Mouse (Mus musculus): Measurements from ENCODE around the gene Gclc. TPM values are rescaled to one million over a fixed set of nuclear protein-coding genes. Genes with fewer than 3 reads are reported as not detected.

The Gclc gene
- total and polyA plus RNA-seq, 3 experiments = 18.5 to 47.9 (median 46.2) TPM

- no peaks in the 10 kb centered on the region for H3K4me1 ChIP-seq (ENCODE audit: insufficient read depth, low read depth, low read length)
- TF ChIP-seq POLR2AphosphoS5 (IDR thresholded peaks at IDR 0.05; ENCODE audit: insufficient replicate concordance, low read depth, low read length) (no peak), GATA1 (IDR thresholded peaks at IDR 0.05; ENCODE audit: borderline replicate concordance, low read length) (no peak), CTCF (IDR thresholded peaks at IDR 0.05; ENCODE audit: low read depth, low read length) (no peak), GATA2 (IDR thresholded peaks at IDR 0.05; ENCODE audit: borderline replicate concordance, low read depth, low read length) (no peak), TAL1 (conservative IDR thresholded peaks at IDR 0.05; ENCODE audit: low read depth, low read length) (no peak)
- ATAC-seq (ENCODE audit: extremely low read depth, insufficient number of reproducible peaks, low FRiP score, poor library complexity, severe bottlenecking) (no peak), DNase-seq (ENCODE audit: low spot score) (no peak)
- no peaks in the 10 kb centered on the region for H3K36me3 ChIP-seq (replicated peaks)
- H3K27me3 ChIP-seq (ENCODE audit: insufficient read depth, low read length) = peaks cover 21% of the 10 kb centered on the region
- no peak overlapping the region for H3K4me3 ChIP-seq (ENCODE audit: low read depth, low read length)
- no peaks in the 10 kb centered on the region for H3K9me3 ChIP-seq (replicated peaks)
Measured at GRCm38 (mm10) chr9:77838586-77838985, 84.3 kb downstream of the Gclc start.

Other genes with a start within 250 kb of the Gclc start
- gene Lrrc1, start 209.7 kb upstream of the Gclc start, total RNA-seq (2014; fragmentation: Nextera tagmentation) = not detected in 2 replicates
- gene Lrrc1, start 209.7 kb upstream of the Gclc start, total RNA-seq (2017) = 0.06 and 0.16 TPM in 2 replicates
- gene Lrrc1, start 209.7 kb upstream of the Gclc start, polyA plus RNA-seq (2012) = not detected in 2 replicates
- gene Klhl31, start 118.0 kb upstream of the Gclc start, total RNA-seq (2014; fragmentation: Nextera tagmentation) = not detected in 2 replicates
- under 0.01 and 0.05 TPM in 2 replicates for gene Klhl31, start 118.0 kb upstream of the Gclc start, total RNA-seq (2017)
- not detected in 2 replicates for gene Klhl31, start 118.0 kb upstream of the Gclc start, polyA plus RNA-seq (2012)
- 80.4 and 81.5 TPM in 2 replicates for gene Elovl5, start 162.8 kb downstream of the Gclc start, total RNA-seq (2014; fragmentation: Nextera tagmentation)
- 94.5 and 99.9 TPM in 2 replicates for gene Elovl5, start 162.8 kb downstream of the Gclc start, total RNA-seq (2017)
- gene Elovl5, start 162.8 kb downstream of the Gclc start, polyA plus RNA-seq (2012) = 6.3 and 11.7 TPM in 2 replicates

Measured in G1E (cell line).